15 mouse cellular contexts compared by ENCODE assay signal in the genomic region with DNA sequence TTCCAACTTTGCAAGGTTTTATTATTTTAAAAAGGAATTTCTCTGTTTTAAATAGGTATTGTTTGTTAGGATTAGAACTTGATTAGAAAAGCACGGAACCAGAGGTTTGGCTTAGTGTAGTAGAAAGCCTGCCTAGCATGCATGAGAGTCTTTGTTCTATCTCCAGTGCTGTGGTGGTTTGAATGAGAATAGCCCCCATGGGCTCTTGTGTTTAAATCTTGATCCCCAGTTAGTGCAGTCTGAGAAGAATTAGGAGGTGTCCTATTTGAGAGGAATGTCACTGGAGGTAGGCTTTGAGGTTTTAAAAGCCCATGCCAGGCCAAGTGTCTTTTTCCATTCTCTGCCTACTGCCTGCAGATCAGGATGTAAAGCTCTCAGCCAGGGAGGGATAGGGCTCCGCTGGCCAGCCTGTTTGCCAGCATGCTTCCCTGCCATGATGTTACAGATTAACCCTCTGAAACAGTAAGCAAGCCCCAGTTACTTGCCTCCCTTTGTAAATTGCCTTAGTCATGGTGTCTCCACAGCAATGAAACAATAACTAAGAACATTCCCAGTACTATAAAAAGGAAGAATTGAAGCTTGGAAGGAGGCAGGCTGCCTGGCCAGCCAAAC. TPM values are rescaled to one million over a fixed set of nuclear protein-coding genes. Genes with fewer than 3 reads are reported as not detected.
A peak's percentile ranks its signal among the peaks of the same experiment; 100 is the strongest.
DNase-seq lines count a peak whose midpoint lies in the region; ATAC-seq and TF ChIP-seq lines count a peak whose summit lies in the region.
"Had no signal": no experiment of that assay in that cellular context is flagged by ENCODE, and none has a peak within 500 bp of the region (broad histone marks: within the 10 kb centered on the region; RNA-seq: fewer than 3 reads in every experiment).

No protein-coding gene starts in this region.

- no peaks in the 10 kb centered on the region; the same call in 1 of the 2 replicates for H3K79me2 ChIP-seq in liver, adult 2 months (ENCODE audit: control insufficient read depth, insufficient read depth, low read length)

- DNase-seq in liver, adult 2 months (ENCODE audit: extremely low read depth, low read depth, low spot score): peak; percentile 19
- DNase-seq in brain, embryonic 14.5 days (ENCODE audit: low read depth): peak; percentile 70
- peak; percentile 56 for DNase-seq in kidney, adult 9 months
- peak; percentile 39 for DNase-seq in midbrain, embryonic 14.5 days
- DNase-seq in cerebellum, adult 2 months: no peak
- DNase-seq in urinary bladder, postnatal 14 days (ENCODE audit: low spot score): no peak
- DNase-seq in retina, embryonic 14.5 days (ENCODE audit: low spot score): no peak
- DNase-seq: gastrocnemius, adult 2 months; lung, postnatal 14 days; right cerebral cortex, postnatal 14 days had no signal

- 68% methylated on average over 2 of the region's 2 CpGs for WGBS in liver, adult 2 months
- WGBS in liver, embryonic 12.5 days (ENCODE audit: insufficient replicate concordance): 77% methylated on average over 2 of the region's 2 CpGs
- WGBS in midbrain, embryonic 14.5 days: 5% methylated on average over 2 of the region's 2 CpGs
- WGBS in cerebellum, adult 2 months: 18% methylated on average over 2 of the region's 2 CpGs

- no peaks in the 10 kb centered on the region for H3K27me3 ChIP-seq in liver, adult 2 months (ENCODE audit: control insufficient read depth, insufficient read depth, low read length)
- no peaks in the 10 kb centered on the region for H3K27me3 ChIP-seq in liver, embryonic 12.5 days (replicated peaks)
- H3K27me3 ChIP-seq in midbrain, embryonic 14.5 days (ENCODE audit: control insufficient read depth, insufficient read depth, low read length): no peaks in the 10 kb centered on the region
- no peaks in the 10 kb centered on the region for H3K27me3 ChIP-seq in cerebellum, adult 2 months (ENCODE audit: control insufficient read depth, insufficient read depth, low read length)
- H3K27me3 ChIP-seq: heart, embryonic 15.5 days; stomach, embryonic 15.5 days had no signal

- TF ChIP-seq POLR2A in liver, adult 2 months (IDR thresholded peaks at IDR 0.05; ENCODE audit: extremely low read depth, insufficient read depth, low read length): no peak
- TF ChIP-seq POLR2A in brain, embryonic 14.5 days (IDR thresholded peaks at IDR 0.05; ENCODE audit: borderline replicate concordance, extremely low read depth, insufficient read depth, insufficient read length, poor library complexity, severe bottlenecking): no peak
- TF ChIP-seq POLR2A in cerebellum, adult 2 months (IDR thresholded peaks at IDR 0.05; ENCODE audit: borderline replicate concordance, insufficient read depth, low read length): no peak

- no peak overlapping the region for H3K4me3 ChIP-seq in liver, adult 2 months (ENCODE audit: insufficient read depth, low read depth, low read length)
- H3K4me3 ChIP-seq in liver, embryonic 12.5 days: no peak overlapping the region
- no peak overlapping the region for H3K4me3 ChIP-seq in midbrain, embryonic 14.5 days (replicated peaks; ENCODE audit: low read depth, low read length)
- H3K4me3 ChIP-seq in cerebellum, adult 2 months (replicated peaks; ENCODE audit: insufficient read depth, low read depth, low read length): no peak overlapping the region
- H3K4me3 ChIP-seq: gastrocnemius, adult 2 months; heart, embryonic 15.5 days; stomach, embryonic 15.5 days had no signal

- peaks cover 3% of the 10 kb centered on the region; the same call in 1 of the 2 replicates for H3K4me1 ChIP-seq in liver, adult 2 months (ENCODE audit: control insufficient read depth, insufficient read depth, low read length)
- H3K4me1 ChIP-seq in liver, embryonic 12.5 days: no peaks in the 10 kb centered on the region
- no peaks in the 10 kb centered on the region for H3K4me1 ChIP-seq in midbrain, embryonic 14.5 days (ENCODE audit: control insufficient read depth, insufficient read depth, low read length)
- H3K4me1 ChIP-seq in cerebellum, adult 2 months (ENCODE audit: control insufficient read depth, insufficient read depth, low read length): no peaks in the 10 kb centered on the region
- H3K4me1 ChIP-seq: heart, embryonic 15.5 days; stomach, embryonic 15.5 days had no signal

- peaks cover 24% of the 10 kb centered on the region for H3K36me3 ChIP-seq in liver, adult 2 months (ENCODE audit: control insufficient read depth, insufficient read depth, low read length)
- peaks cover 30% of the 10 kb centered on the region for H3K36me3 ChIP-seq in liver, embryonic 12.5 days
- H3K36me3 ChIP-seq in midbrain, embryonic 14.5 days (ENCODE audit: control insufficient read depth, insufficient read depth, low read length): peaks cover 8% of the 10 kb centered on the region; the same call in 1 of the 2 replicates
- H3K36me3 ChIP-seq: stomach, embryonic 15.5 days had no signal

- no peaks in the 10 kb centered on the region for H3K9me3 ChIP-seq in liver, embryonic 12.5 days (replicated peaks)
- no peaks in the 10 kb centered on the region for H3K9me3 ChIP-seq in midbrain, embryonic 14.5 days (ENCODE audit: control insufficient read depth, low read length)
- H3K9me3 ChIP-seq: heart, embryonic 15.5 days; stomach, embryonic 15.5 days had no signal

- H3K9ac ChIP-seq in liver, adult 2 months (ENCODE audit: low read depth, low read length): no peak overlapping the region
- H3K9ac ChIP-seq in liver, embryonic 12.5 days: no peak overlapping the region
- no peak overlapping the region for H3K9ac ChIP-seq in midbrain, embryonic 14.5 days (replicated peaks; ENCODE audit: low read length)
- H3K9ac ChIP-seq: heart, embryonic 15.5 days; stomach, embryonic 15.5 days had no signal

- no peak for ATAC-seq in liver, embryonic 12.5 days
- ATAC-seq in midbrain, embryonic 14.5 days (ENCODE audit: low FRiP score, low TSS enrichment): no peak
- ATAC-seq: CD4-positive, CD25-positive, alpha-beta regulatory T cell, adult 4 months had no signal

- no peak for TF ChIP-seq CTCF in liver, adult 2 months (IDR thresholded peaks at IDR 0.05; ENCODE audit: low read depth, low read length)
- no peak for TF ChIP-seq CTCF in brain, embryonic 14.5 days (IDR thresholded peaks at IDR 0.05; ENCODE audit: borderline replicate concordance, extremely low read depth, insufficient read depth, insufficient read length)
- TF ChIP-seq CTCF in cerebellum, adult 2 months (IDR thresholded peaks at IDR 0.05; ENCODE audit: borderline replicate concordance, insufficient read depth, low read depth, low read length): no peak

- no peak overlapping the region; the same call in 1 of the 2 replicates for H3K27ac ChIP-seq in liver, adult 2 months (replicated peaks; ENCODE audit: insufficient read depth, low read depth, low read length)
- H3K27ac ChIP-seq in liver, embryonic 12.5 days: no peak overlapping the region
- H3K27ac ChIP-seq in midbrain, embryonic 14.5 days (replicated peaks; ENCODE audit: low read depth, low read length): peak overlapping the region; percentile 45; the same call in 1 of the 2 replicates
- H3K27ac ChIP-seq in cerebellum, adult 2 months (ENCODE audit: insufficient read depth, low read length): no peak overlapping the region
- H3K27ac ChIP-seq: gastrocnemius, adult 2 months; heart, embryonic 15.5 days; stomach, embryonic 15.5 days had no signal

- no peak overlapping the region for H3K4me2 ChIP-seq in liver, embryonic 12.5 days
- H3K4me2 ChIP-seq in midbrain, embryonic 14.5 days (ENCODE audit: low read length): no peak overlapping the region
- H3K4me2 ChIP-seq: heart, embryonic 15.5 days; stomach, embryonic 15.5 days had no signal

RNA-seq across cellular contexts. Expression of a gene that starts 36.3 kb away (rescaled TPM):
- total RNA-seq in liver, adult 2 months (2014; rRNA removed): 24.0 and 26.0 TPM in 2 replicates
- 8.0 and 11.9 TPM in 2 replicates for polyA plus RNA-seq in liver, adult 2 months (2012; rRNA removed)
- 13.3 and 13.5 TPM in 2 replicates for polyA plus RNA-seq in liver, embryonic 12.5 days (2016; fragmentation: Nextera tagmentation; extraction: Ambion mirVana)
- polyA plus RNA-seq in brain, embryonic 14.5 days (2012; rRNA removed): 15.5 and 20.5 TPM in 2 replicates
- polyA plus RNA-seq in midbrain, embryonic 14.5 days (2014; fragmentation: Nextera tagmentation; extraction: Ambion mirVana): 20.1 and 25.8 TPM in 2 replicates
- 42.5 and 43.3 TPM in 2 replicates for polyA plus RNA-seq in cerebellum, adult 2 months (2012; rRNA removed)

RNA-seq across cellular contexts. Expression of a gene that starts 50.0 kb away (rescaled TPM):
- total RNA-seq in liver, adult 2 months (2014; rRNA removed): 0.07 TPM in 1 of 2 replicates, not detected in the other
- 0.07 TPM in 1 of 2 replicates, not detected in the other for polyA plus RNA-seq in liver, adult 2 months (2012; rRNA removed)
- polyA plus RNA-seq in liver, embryonic 12.5 days (2016; fragmentation: Nextera tagmentation; extraction: Ambion mirVana): not detected in 2 replicates
- polyA plus RNA-seq in brain, embryonic 14.5 days (2012; rRNA removed): 0.33 and 0.75 TPM in 2 replicates
- 0.43 and 0.47 TPM in 2 replicates for polyA plus RNA-seq in midbrain, embryonic 14.5 days (2014; fragmentation: Nextera tagmentation; extraction: Ambion mirVana)
- 1.6 and 2.1 TPM in 2 replicates for polyA plus RNA-seq in cerebellum, adult 2 months (2012; rRNA removed)
- polyA plus RNA-seq: limb, embryonic 14.5 days; stomach, embryonic 15.5 days had no signal

Comparison
In these comparisons a context has a peak if more than half of its experiments do, and no peak if none do; other contexts are left out.
1. DNase-seq: peak in liver, adult 2 months (single experiment), brain, embryonic 14.5 days (single experiment), kidney, adult 9 months (single experiment) and midbrain, embryonic 14.5 days (single experiment); none in cerebellum, adult 2 months (0 of 2), urinary bladder, postnatal 14 days (single experiment) and retina, embryonic 14.5 days (single experiment).